Mouse (Mus musculus): ENCODE results near the gene Grm4. TPM values are rescaled to one million over a fixed set of nuclear protein-coding genes. Genes with fewer than 3 reads are reported as not detected.

Gene Grm4
- polyA plus RNA-seq, 1 experiment from 2014 or later: 0.22 TPM

- Histone ChIP-seq H3K4me1 (replicated peaks; ENCODE audit: control insufficient read depth, insufficient read depth, low read length) (no peaks in the 10 kb centered on the region), H3K27ac (ENCODE audit: low read depth) (no peak overlapping the region), H3K4me3 (ENCODE audit: low read depth, low read length) (no peak overlapping the region), H3K4me2 (ENCODE audit: low read length) (no peak overlapping the region), H3K9me3 (ENCODE audit: control insufficient read depth, low read length) (no peaks in the 10 kb centered on the region), H3K27me3 (replicated peaks; ENCODE audit: control insufficient read depth, insufficient read depth, low read length) (no peaks in the 10 kb centered on the region), H3K9ac (ENCODE audit: low read length) (no peak overlapping the region), H3K36me3 (ENCODE audit: control insufficient read depth, insufficient read depth, low read length) (no peaks in the 10 kb centered on the region)
- WGBS: 19% methylated on average over 6 of the region's 6 CpGs
- peak; percentile 90 for DNase-seq (ENCODE audit: low spot score)
- no peak for ATAC-seq (replicated peaks; ENCODE audit: low FRiP score, low TSS enrichment, low read depth)
Observed at GRCm38 (mm10) chr17:27466620-27467019, 54.6 kb downstream of the Grm4 start.

DNA sequence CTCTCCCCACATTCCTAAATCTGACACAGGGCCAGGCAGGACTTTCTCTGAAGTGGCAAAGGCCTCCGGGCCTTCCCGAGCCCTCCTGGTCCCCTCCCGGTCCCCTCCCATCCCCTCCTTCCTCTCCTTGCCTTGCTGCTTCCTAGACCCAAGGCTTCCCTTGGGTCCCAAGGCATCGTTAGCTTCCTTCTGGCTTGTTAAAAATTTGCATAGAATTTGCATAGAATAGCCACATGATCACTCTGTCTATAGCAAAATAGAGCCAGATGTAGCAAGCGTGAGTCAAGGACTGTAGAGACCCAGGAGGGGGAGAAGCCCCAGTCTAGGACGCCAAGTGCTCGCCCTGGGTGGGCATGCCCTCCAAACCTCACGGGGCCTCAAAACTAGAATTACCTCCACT, 55.3 kb downstream of the Grm4 start:
- H3K27me3 ChIP-seq (replicated peaks; ENCODE audit: control insufficient read depth, insufficient read depth, low read length): no peaks in the 10 kb centered on the region
- no peak overlapping the region for H3K4me2 ChIP-seq (ENCODE audit: low read length)
- no peak overlapping the region for H3K27ac ChIP-seq (ENCODE audit: low read depth)
- ATAC-seq (replicated peaks; ENCODE audit: low FRiP score, low TSS enrichment, low read depth) (no peak), DNase-seq (ENCODE audit: low spot score) (no peak)
- H3K9ac ChIP-seq (ENCODE audit: low read length): no peak overlapping the region
- no peaks in the 10 kb centered on the region for H3K4me1 ChIP-seq (replicated peaks; ENCODE audit: control insufficient read depth, insufficient read depth, low read length)
- no peaks in the 10 kb centered on the region for H3K36me3 ChIP-seq (ENCODE audit: control insufficient read depth, insufficient read depth, low read length)
- no peak overlapping the region for H3K4me3 ChIP-seq (ENCODE audit: low read depth, low read length)
- 76% methylated on average over 8 of the region's 8 CpGs for WGBS
- H3K9me3 ChIP-seq (ENCODE audit: control insufficient read depth, low read length): no peaks in the 10 kb centered on the region

DNA sequence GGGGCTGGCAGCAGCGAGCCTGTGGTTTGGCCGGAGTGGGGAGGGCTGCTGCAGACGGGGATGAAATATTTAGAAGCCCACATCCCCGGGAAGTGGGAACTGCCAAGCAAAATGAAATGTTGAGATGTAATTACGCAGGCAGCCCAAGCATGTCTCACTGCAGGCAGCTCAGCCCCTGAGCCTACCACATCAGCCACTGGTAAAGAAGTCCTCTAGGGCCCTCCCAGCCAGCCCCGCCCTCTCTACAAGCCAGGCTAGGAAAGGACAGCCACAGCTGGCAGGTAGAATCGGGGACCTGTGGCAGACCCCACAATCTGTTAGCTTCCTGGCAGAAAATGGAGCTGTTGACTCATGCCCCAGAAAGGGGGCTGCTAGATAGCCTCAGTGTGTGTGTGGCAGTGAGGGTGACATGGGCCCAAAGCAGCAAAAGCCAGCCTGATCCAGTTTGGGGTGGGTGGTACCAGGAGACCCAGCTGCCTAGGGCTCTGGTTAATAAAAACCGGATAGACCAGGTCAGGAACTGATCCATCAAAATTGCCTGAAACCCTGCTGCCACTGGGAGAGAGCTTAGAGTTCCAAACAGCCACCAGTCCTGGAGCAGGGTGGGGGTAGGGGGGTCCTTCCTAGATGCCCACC, 56.8 kb downstream of the Grm4 start:
- Histone ChIP-seq H3K9me3 (ENCODE audit: control insufficient read depth, low read length) (no peaks in the 10 kb centered on the region), H3K36me3 (ENCODE audit: control insufficient read depth, insufficient read depth, low read length) (no peaks in the 10 kb centered on the region), H3K4me3 (ENCODE audit: low read depth, low read length) (no peak overlapping the region), H3K4me1 (replicated peaks; ENCODE audit: control insufficient read depth, insufficient read depth, low read length) (no peaks in the 10 kb centered on the region), H3K27ac (ENCODE audit: low read depth) (no peak overlapping the region), H3K4me2 (ENCODE audit: low read length) (no peak overlapping the region), H3K9ac (ENCODE audit: low read length) (no peak overlapping the region), H3K27me3 (replicated peaks; ENCODE audit: control insufficient read depth, insufficient read depth, low read length) (no peaks in the 10 kb centered on the region)
- 46% methylated on average over 8 of the region's 8 CpGs for WGBS
- DNase-seq (ENCODE audit: low spot score) (no peak), ATAC-seq (replicated peaks; ENCODE audit: low FRiP score, low TSS enrichment, low read depth) (no peak)

DNA sequence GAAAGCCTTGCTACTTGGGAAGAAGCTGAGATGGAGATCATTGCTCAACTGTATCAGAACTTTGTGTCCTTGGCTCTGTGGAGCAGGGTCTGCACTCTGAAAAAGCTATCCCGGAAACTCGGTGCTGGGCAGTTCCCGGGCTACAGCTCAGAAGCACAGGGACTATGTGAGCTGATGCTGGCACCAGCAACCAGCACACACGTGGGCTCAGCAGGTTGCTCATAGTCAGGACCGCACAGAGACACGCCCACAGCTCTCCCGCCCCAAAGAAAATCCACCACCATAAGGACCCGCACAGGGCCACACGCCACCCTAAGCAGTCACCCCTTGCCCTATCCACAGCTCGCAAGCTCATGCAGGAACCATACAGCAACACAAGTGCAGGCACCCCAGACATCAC, 61.2 kb downstream of the Grm4 start:
- no peak for ATAC-seq (replicated peaks; ENCODE audit: low FRiP score, low TSS enrichment, low read depth)
- WGBS: 69% methylated on average over 10 of the region's 10 CpGs
- no peak overlapping the region for H3K4me3 ChIP-seq (ENCODE audit: low read depth, low read length)

GRCm38 (mm10) chr17:27459241-27459640, 62.0 kb downstream of the Grm4 start:
- H3K9ac ChIP-seq (ENCODE audit: low read length): no peak overlapping the region
- WGBS: 76% methylated on average over 3 of the region's 3 CpGs
- no peaks in the 10 kb centered on the region for H3K36me3 ChIP-seq (ENCODE audit: control insufficient read depth, insufficient read depth, low read length)
- H3K27ac ChIP-seq (ENCODE audit: low read depth): no peak overlapping the region
- ATAC-seq (replicated peaks; ENCODE audit: low FRiP score, low TSS enrichment, low read depth) (no peak), DNase-seq (ENCODE audit: low spot score) (no peak)
- H3K9me3 ChIP-seq (ENCODE audit: control insufficient read depth, low read length): no peaks in the 10 kb centered on the region
- H3K4me1 ChIP-seq (replicated peaks; ENCODE audit: control insufficient read depth, insufficient read depth, low read length): no peaks in the 10 kb centered on the region
- H3K4me3 ChIP-seq (ENCODE audit: low read depth, low read length): no peak overlapping the region
- H3K4me2 ChIP-seq (ENCODE audit: low read length): no peak overlapping the region
- H3K27me3 ChIP-seq (replicated peaks; ENCODE audit: control insufficient read depth, insufficient read depth, low read length): no peaks in the 10 kb centered on the region

More for the DNA sequence above, 61.2 kb downstream of the Grm4 start:
- Histone ChIP-seq H3K36me3 (ENCODE audit: control insufficient read depth, insufficient read depth, low read length) (no peaks in the 10 kb centered on the region), H3K27ac (ENCODE audit: low read depth) (no peak overlapping the region), H3K9me3 (ENCODE audit: control insufficient read depth, low read length) (no peaks in the 10 kb centered on the region), H3K4me1 (replicated peaks; ENCODE audit: control insufficient read depth, insufficient read depth, low read length) (no peaks in the 10 kb centered on the region), H3K4me2 (ENCODE audit: low read length) (no peak overlapping the region), H3K9ac (ENCODE audit: low read length) (no peak overlapping the region), H3K27me3 (replicated peaks; ENCODE audit: control insufficient read depth, insufficient read depth, low read length) (no peaks in the 10 kb centered on the region)
- no peak for DNase-seq (ENCODE audit: low spot score)

DNA sequence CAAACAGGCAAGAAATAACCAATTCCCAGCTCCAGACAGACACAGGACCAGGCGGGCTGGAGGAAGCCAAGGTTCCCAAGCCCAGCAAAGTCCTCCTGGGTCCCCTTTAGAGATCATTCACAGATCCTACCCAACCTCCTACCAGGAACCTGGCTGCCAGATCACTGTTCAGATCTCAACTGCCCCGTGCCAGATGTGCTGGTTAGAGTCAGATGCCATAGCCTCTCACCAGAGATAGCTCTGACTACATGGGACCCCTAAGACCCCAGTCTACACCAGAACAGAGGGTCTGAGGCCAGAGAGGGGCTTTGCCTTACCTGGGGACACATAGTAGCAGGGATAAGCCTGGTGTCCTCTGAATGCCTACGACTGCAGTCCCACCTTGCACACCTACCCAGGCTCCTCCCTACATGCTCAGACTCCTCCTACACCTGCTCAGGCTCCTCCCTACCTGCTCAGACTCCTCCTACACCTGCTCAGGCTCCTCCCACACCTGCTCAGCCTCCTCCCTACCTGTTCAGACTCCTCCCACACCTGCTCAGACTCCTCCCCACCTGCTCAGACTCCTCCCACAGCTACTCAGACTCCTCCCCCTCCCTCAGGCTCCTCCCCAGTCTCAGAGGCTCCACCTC, 63.2 kb downstream of the Grm4 start:
- Histone ChIP-seq H3K9ac (ENCODE audit: low read length) (no peak overlapping the region), H3K4me1 (replicated peaks; ENCODE audit: control insufficient read depth, insufficient read depth, low read length) (no peaks in the 10 kb centered on the region), H3K9me3 (ENCODE audit: control insufficient read depth, low read length) (no peaks in the 10 kb centered on the region), H3K27ac (ENCODE audit: low read depth) (no peak overlapping the region), H3K4me2 (ENCODE audit: low read length) (no peak overlapping the region), H3K36me3 (ENCODE audit: control insufficient read depth, insufficient read depth, low read length) (no peaks in the 10 kb centered on the region), H3K4me3 (ENCODE audit: low read depth, low read length) (no peak overlapping the region), H3K27me3 (replicated peaks; ENCODE audit: control insufficient read depth, insufficient read depth, low read length) (no peaks in the 10 kb centered on the region)
- ATAC-seq (replicated peaks; ENCODE audit: low FRiP score, low TSS enrichment, low read depth) (no peak), DNase-seq (ENCODE audit: low spot score) (no peak)
- 71% methylated on average over 3 of the region's 3 CpGs for WGBS

DNA sequence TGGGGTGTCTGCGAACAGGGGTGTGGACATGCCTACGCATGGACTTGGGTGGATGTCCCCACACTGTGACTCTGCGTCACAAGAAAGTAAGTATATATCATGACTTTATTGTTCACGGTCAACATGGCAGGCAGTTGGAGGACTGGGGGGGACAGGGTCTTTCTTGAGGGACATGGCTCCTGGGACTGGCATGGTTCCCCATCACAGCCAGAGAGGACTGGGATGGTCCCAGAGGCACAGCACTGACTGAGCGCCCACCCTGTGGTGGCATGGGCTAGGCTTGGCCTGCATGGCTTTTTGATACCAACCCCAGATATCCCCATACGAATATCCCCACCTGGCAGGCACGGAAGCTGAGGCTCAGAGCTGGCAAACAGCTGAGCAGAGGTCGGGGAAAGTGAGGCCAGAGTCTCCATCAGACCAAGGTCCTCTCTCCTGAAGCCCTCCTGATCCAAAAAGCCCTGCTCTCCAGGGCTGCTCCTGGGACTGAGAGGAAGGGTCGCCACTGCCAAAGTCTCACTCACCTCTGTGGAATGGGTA, 64.1 kb downstream of the Grm4 start:
- no peaks in the 10 kb centered on the region for H3K36me3 ChIP-seq (ENCODE audit: control insufficient read depth, insufficient read depth, low read length)
- WGBS: 89% methylated on average over 9 of the region's 9 CpGs
- no peak for ATAC-seq (replicated peaks; ENCODE audit: low FRiP score, low TSS enrichment, low read depth)

DNA sequence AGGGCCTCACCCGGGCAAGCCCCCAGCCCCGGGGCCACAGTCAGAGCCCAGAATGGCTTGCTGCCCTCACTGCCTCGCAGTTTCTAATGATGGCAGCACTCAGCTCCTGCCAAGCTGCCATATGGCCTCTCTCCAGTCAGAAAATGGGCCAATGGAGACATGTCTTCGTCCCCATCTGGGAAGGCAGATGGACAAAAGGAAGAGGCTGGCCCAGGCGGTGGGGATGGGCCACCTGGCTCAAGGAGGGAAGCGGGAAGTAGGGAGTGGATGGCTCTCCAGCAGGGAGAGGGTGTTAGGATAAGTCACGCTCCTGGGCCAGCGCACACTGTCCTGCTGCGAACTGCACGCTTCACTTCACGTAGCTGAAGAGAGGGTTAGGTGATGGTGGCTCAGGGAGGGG, 64.8 kb downstream of the Grm4 start:
- Histone ChIP-seq H3K27me3 (replicated peaks; ENCODE audit: control insufficient read depth, insufficient read depth, low read length) (no peaks in the 10 kb centered on the region), H3K4me1 (replicated peaks; ENCODE audit: control insufficient read depth, insufficient read depth, low read length) (no peaks in the 10 kb centered on the region), H3K36me3 (ENCODE audit: control insufficient read depth, insufficient read depth, low read length) (no peaks in the 10 kb centered on the region), H3K27ac (ENCODE audit: low read depth) (no peak overlapping the region), H3K4me2 (ENCODE audit: low read length) (no peak overlapping the region), H3K4me3 (ENCODE audit: low read depth, low read length) (no peak overlapping the region), H3K9me3 (ENCODE audit: control insufficient read depth, low read length) (no peaks in the 10 kb centered on the region), H3K9ac (ENCODE audit: low read length) (no peak overlapping the region)
- DNase-seq (ENCODE audit: low spot score) (no peak), ATAC-seq (replicated peaks; ENCODE audit: low FRiP score, low TSS enrichment, low read depth) (no peak)
- WGBS: 75% methylated on average over 11 of the region's 11 CpGs

More for the DNA sequence above, 64.1 kb downstream of the Grm4 start:
- H3K4me1 ChIP-seq (replicated peaks; ENCODE audit: control insufficient read depth, insufficient read depth, low read length): no peaks in the 10 kb centered on the region
- DNase-seq (ENCODE audit: low spot score): no peak
- no peak overlapping the region for H3K27ac ChIP-seq (ENCODE audit: low read depth)
- H3K4me3 ChIP-seq (ENCODE audit: low read depth, low read length): no peak overlapping the region
- H3K27me3 ChIP-seq (replicated peaks; ENCODE audit: control insufficient read depth, insufficient read depth, low read length): no peaks in the 10 kb centered on the region
- no peak overlapping the region for H3K4me2 ChIP-seq (ENCODE audit: low read length)
- H3K9ac ChIP-seq (ENCODE audit: low read length): no peak overlapping the region
- H3K9me3 ChIP-seq (ENCODE audit: control insufficient read depth, low read length): no peaks in the 10 kb centered on the region

All from intestine, embryonic 14.5 days (tissue).